Mouse (Mus musculus) telencephalon, adult 2 months (tissue): Measurements from ENCODE around the gene Mcur1.

ENCODE experiments used
- DNase-seq: peaks from one replicate; pipeline ENCODE4 v3.0.0-alpha.2; 2011; ENCODE audit warnings: low read depth, low spot score

Gene Mcur1

DNA sequence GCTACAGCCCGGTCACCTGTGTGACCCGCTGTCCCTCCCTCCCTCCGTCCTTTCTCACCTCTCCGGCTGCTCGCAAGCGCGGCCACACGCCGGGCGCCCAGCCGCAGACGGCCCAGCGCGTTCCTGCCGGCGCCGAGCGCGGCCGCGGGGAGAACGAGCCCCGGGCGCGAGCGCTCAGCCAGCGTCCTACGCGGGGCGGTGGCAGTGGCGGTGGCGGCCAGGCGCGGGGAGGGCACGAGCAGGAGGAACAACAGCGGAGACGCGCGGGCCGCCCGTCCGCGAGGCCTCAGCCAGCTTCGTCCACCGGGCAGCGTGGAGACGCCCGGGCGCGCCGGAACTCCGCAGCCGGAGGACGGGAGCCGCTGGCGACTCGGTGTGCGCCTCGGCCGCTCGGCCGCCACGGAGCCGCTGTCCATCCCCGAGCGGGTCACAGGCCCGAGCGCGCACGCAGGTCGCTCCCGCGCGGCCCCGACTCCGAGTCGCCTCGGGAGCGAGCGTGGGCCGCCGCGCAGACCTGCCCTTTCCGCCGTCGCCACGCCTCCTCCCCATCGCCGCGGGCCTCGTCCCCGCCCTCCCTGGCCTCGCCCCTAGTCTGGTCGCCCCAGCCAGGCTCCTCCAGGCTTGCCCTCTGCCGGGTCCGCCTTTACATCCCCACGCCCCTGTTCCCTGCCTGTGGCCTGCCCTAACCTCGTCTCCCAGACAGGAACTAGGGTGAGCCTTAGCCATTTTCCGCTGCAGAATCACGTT lies at the start of gene Mcur1:
Mcur1 (minus strand) TSS at position 481 of the 747 bp plus-strand sequence.
- no peak for DNase-seq

GRCm38 (mm10) chr13:43608854-43609253 lies 48.9 kb upstream of the Mcur1 start:
- DNase-seq: no peak

DNA sequence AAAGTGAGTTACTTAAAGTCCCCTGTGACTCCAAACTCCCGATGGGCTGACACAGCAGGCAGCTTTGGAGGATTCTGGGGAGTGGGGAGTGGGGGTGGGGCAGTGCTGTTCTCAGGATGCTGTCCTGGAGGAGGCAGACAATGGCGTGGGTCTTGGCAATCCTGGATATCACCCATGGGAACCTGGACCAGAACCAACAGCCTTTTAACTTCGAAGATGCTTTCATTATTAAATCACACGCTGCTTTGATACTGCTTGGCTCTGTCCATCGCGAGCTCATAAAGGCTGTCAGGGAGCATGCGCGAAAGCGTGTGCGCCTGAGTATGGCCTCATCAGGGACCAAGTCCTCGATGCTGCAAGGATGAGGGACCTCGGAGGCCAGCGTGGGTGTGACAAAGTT lies 43.1 kb upstream of the Mcur1 start:
- no peak for DNase-seq

- no peak for DNase-seq
Observed at GRCm38 (mm10) chr13:43602440-43602839, 42.4 kb upstream of the Mcur1 start.

DNA sequence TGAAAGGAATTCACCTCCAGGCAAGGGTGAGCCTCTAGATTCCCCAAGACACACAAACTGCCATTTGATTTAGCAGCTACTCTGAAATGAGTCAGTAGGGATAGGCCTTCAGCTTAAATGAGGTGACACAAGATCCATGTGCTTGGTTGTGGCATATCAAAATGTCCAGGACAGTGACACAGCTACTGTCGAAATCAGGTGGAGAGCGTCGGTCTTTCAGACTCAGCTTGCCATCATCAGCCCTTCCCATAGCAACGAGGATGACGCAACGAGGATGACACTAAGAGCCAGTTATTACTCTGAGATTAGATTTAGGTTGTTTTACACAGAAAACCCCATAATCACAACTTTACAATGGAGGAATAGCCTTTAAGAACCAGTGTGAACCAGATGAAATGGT lies 41.0 kb upstream of the Mcur1 start:
- no peak for DNase-seq

DNA sequence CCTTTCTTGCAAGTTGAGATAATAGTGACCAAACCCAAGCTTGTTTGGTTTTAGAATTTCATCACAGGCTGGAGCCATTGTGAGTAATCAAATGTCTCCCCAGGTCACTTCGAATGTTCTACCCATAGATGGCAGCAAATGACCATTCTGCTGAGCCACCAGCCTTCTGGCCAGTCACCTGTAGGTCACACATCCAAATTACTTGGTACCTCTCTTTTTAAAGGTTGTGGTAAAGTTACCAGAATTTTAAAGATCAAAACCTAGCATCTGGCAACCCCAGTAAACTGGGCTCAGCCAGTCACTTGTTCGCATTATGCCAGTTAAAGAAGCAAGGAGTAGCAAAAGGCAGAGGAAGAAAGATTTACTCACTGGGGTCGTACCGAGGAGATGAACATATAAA lies 35.9 kb upstream of the Mcur1 start:
- no peak for DNase-seq

DNA sequence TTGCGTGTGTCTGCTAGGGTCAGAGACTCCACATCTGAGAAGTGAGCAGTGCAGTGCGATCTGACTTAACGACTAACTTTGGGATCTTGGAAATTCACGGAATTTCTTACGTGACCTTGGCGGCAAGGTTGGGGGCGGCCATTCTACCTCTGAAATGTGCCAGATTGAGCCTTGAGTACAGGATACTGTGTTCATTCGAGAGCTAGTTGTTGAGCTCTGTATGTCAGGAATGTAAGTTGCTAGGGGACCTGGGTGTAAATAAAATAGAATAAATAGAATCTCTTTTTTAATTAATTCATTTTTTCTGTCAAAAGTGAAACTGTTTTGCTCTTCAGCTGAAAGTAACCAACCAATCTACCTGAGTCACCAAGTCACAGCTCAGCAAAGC lies 32.7 kb upstream of the Mcur1 start:
- DNase-seq: no peak

GRCm38 (mm10) chr13:43591828-43592680 lies 32.1 kb upstream of the Mcur1 start:
- DNase-seq: no peak

GRCm38 (mm10) chr13:43587844-43588840 lies 28.2 kb upstream of the Mcur1 start:
- peak; percentile 81 for DNase-seq

DNA sequence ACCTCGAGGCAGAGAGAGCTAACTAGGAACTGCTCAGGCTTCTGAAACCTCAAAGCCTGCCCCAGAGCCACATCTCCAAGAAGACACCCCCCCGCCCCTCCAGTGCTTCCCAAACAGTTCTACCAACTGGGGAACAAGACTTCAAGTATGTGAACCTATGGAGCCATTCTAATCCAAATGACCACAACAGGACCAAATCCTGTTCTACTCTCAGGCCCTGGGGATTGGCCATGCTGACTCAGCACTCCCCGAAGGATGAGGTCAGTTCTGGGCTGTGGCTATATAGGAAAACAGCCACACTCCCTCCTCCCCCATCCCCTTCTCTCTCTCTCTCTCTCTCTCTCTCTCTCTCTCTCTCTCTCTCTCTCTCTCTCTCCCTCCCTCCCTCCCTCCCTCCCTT lies 27.0 kb upstream of the Mcur1 start:
- no peak for DNase-seq

DNA sequence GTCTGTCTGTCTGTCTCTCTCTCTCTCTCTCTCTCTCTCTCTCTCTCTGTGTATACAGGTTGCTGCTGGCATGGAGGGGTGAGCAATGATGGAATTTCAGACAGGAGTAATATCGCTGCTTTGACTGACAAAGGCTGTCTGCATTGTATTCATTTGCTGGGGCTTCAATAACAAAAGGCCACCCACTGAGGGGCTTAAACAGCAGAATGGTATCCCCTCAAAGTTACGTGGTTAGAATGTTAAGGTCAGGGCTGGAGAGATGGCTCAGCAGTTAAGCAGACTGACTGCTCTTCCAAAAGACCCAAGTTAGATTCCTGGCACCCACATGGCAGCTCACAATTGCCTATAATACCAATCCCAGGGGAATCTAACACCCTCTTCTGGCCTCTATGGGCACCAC lies 25.3 kb upstream of the Mcur1 start:
- no peak for DNase-seq

GRCm38 (mm10) chr13:43583504-43583903 lies 23.5 kb upstream of the Mcur1 start:
- no peak for DNase-seq

DNA sequence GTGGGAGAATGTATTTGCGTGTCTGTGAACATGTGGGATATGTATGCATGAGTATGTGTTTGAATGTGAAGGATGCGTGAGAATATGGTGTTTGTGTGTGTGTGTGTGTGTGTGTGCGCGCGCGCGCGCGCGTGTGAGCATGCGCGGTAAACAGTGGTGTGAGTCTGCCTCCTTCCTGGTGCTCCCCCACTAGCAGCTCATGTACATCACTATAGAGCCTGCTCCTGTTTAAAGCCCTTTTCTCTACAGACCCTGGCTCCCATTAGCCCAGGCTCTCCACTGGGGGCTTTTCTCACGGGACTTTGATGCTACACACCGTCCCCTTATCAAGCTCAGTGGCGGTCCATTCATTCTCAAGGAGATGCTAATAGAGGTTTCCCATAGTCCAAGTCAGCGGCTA lies 23.0 kb upstream of the Mcur1 start:
- no peak for DNase-seq

DNA sequence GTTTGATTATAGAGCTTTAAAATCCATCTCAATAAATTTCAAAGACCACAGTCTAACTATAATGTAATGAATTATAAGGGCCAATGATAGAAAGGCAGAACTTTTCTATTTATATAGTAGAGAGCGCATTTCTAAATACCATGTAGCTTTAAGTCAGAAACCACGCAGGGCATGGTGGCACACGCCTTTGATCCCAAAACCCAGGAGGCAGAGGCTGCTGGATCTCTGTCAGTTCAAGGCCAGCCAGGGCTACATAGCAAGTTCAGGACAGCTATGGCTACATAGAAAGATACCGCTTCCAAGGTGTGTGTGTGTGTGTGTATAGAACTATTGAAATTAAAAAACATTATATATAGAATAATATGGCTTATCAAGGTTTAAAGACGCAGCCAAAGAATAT lies 20.7 kb upstream of the Mcur1 start:
- DNase-seq: no peak

DNA sequence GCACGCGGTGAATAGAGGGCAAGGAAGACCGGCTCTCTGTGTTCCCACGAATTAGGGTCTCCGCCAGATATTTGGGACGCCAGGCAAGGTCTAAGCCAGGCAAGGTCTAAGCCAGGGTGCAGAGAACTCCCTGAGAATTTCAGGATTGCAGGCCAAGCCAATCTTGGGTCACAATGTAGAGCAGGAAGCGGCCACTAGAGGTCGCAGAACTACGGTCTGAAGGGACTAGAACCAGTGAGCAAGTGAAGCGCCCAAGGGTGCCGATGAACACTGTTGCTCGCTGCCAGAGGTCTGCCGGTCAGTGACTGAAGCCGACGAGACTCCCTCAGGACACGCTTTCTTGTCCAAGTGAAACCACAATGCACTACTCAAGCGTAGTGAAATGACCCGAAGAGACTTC lies 19.7 kb upstream of the Mcur1 start:
- no peak for DNase-seq

GRCm38 (mm10) chr13:43577766-43578165 lies 17.8 kb upstream of the Mcur1 start:
- no peak for DNase-seq

DNA sequence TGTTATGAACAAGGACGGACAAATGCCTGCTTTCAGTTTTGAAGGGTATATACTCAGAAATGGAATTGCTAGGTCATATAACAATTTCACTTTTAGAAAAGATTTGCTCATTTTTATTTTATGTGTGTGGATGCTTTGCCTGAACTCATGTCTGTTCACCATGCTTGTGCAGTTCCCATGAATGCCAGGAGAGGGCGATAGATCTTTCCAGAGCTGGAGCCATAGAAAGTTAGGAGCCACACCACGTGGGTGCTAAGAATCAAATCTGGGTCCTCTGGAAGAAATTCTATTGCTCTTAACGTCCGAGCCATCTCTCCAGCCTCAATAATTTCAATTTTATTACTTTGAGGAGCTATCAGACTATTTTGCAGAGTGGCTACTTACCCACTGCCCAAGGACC lies 17.3 kb upstream of the Mcur1 start:
- no peak for DNase-seq

DNA sequence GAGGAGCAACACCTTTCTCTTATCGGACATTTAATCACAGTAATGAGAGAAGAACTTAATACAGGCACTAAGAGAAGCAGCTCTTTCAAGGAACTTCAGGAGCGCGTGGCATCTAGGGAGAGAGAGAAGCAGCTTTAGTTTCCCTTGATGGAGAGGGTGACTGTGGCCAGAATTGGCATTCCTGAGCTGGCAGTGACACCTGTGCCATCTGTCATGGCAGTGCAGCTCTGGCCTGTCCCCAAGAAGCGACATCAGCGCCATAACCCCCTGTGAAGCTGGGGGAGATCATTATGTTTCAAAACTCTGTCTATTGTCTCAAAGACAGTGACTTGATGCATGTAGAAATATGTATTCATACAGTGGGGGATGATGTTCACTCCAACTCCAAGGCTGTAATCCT lies 15.4 kb upstream of the Mcur1 start:
- no peak for DNase-seq

- DNase-seq: no peak
Observed at GRCm38 (mm10) chr13:43573979-43574378, 14.0 kb upstream of the Mcur1 start.

GRCm38 (mm10) chr13:43567141-43567891 lies 7.3 kb upstream of the Mcur1 start:
- no peak for DNase-seq

GRCm38 (mm10) chr13:43566184-43566583 lies 6.2 kb upstream of the Mcur1 start:
- no peak for DNase-seq
